Mouse (Mus musculus): ENCODE data around the gene Babam2.

GRCm38 (mm10) chr5:32053476-32053875 lies 356.0 kb downstream of the Babam2 start:
- no peak for TF ChIP-seq CTCF (IDR thresholded peaks at IDR 0.05; ENCODE audit: low read depth)
- no peak for TF ChIP-seq EP300 (IDR thresholded peaks at IDR 0.05; ENCODE audit: low read depth)
